In genomic region chr6:53154621-53155020, GRCm38 (mm10) we compare ENCODE assay signal across 18 mouse cellular contexts.
A peak's percentile ranks its signal among the peaks of the same experiment; 100 is the strongest.
DNase-seq lines count a peak whose midpoint lies in the region; ATAC-seq and TF ChIP-seq lines count a peak whose summit lies in the region.
"Had no signal": no experiment of that assay in that cellular context is flagged by ENCODE, and none has a peak within 500 bp of the region (broad histone marks: within the 10 kb centered on the region; RNA-seq: fewer than 3 reads in every experiment).

No protein-coding gene starts in this region.

- H3K4me1 ChIP-seq in liver, postnatal 0 days (ENCODE audit: insufficient read depth), result peaks cover 14% of the 10 kb centered on the region
- 0 out of 2 replicates have a peak, but pooled peaks cover 3% of the 10 kb centered on the region for H3K4me1 ChIP-seq in liver, embryonic 12.5 days
- peaks cover 11% of the 10 kb centered on the region for H3K4me1 ChIP-seq in lung, embryonic 15.5 days
- peaks cover 30% of the 10 kb centered on the region for H3K4me1 ChIP-seq in megakaryocyte, embryonic 14.5 days
- H3K4me1 ChIP-seq: forebrain, embryonic 12.5 days had no signal

- H3K27ac ChIP-seq in liver, postnatal 0 days (ENCODE audit: low read depth), result no peak overlapping the region
- H3K27ac ChIP-seq in liver, embryonic 12.5 days, result no peak overlapping the region
- H3K27ac ChIP-seq in lung, embryonic 15.5 days, result no peak overlapping the region
- H3K27ac ChIP-seq: embryonic facial prominence, embryonic 15.5 days; forebrain, embryonic 12.5 days; heart, embryonic 10.5 days; hindbrain, embryonic 10.5 days; liver, embryonic 14.5 days had no signal

- TF ChIP-seq EP300 in liver, postnatal 0 days (IDR thresholded peaks at IDR 0.05; ENCODE audit: low read depth), result 0 out of 2 replicates have a peak, but pooled peaks have one; percentile 15

- H3K9ac ChIP-seq in liver, postnatal 0 days (replicated peaks), result no peak overlapping the region
- H3K9ac ChIP-seq in liver, embryonic 12.5 days, result no peak overlapping the region
- no peak overlapping the region for H3K9ac ChIP-seq in lung, embryonic 15.5 days
- H3K9ac ChIP-seq: embryonic facial prominence, embryonic 15.5 days; forebrain, embryonic 12.5 days; liver, embryonic 14.5 days had no signal

- no peak overlapping the region for H3K4me2 ChIP-seq in liver, postnatal 0 days (ENCODE audit: low read depth, low read length)
- H3K4me2 ChIP-seq in liver, embryonic 12.5 days, result no peak overlapping the region
- H3K4me2 ChIP-seq in lung, embryonic 15.5 days, result no peak overlapping the region
- H3K4me2 ChIP-seq: embryonic facial prominence, embryonic 15.5 days; forebrain, embryonic 12.5 days had no signal

- H3K36me3 ChIP-seq in liver, postnatal 0 days (replicated peaks; ENCODE audit: insufficient read depth, low read length), result no peaks in the 10 kb centered on the region
- no peaks in the 10 kb centered on the region for H3K36me3 ChIP-seq in liver, embryonic 12.5 days
- no peaks in the 10 kb centered on the region for H3K36me3 ChIP-seq in lung, embryonic 15.5 days
- no peaks in the 10 kb centered on the region for H3K36me3 ChIP-seq in megakaryocyte, embryonic 14.5 days (replicated peaks; ENCODE audit: low read length)
- H3K36me3 ChIP-seq: embryonic facial prominence, embryonic 15.5 days; forebrain, embryonic 12.5 days; heart, embryonic 10.5 days; hindbrain, embryonic 10.5 days had no signal

- 28% methylated on average over 4 of the region's 4 CpGs for WGBS in liver, postnatal 0 days (ENCODE audit: insufficient replicate concordance)
- 40% methylated on average over 4 of the region's 4 CpGs for WGBS in liver, embryonic 12.5 days (ENCODE audit: insufficient replicate concordance)
- WGBS in lung, embryonic 15.5 days, result 23% methylated on average over 4 of the region's 4 CpGs

- no peaks in the 10 kb centered on the region for H3K27me3 ChIP-seq in liver, postnatal 0 days (ENCODE audit: insufficient read depth, low read length)
- no peaks in the 10 kb centered on the region; the same call in 1 of the 2 replicates for H3K27me3 ChIP-seq in liver, embryonic 12.5 days (replicated peaks)
- H3K27me3 ChIP-seq in lung, embryonic 15.5 days, result peaks cover 27% of the 10 kb centered on the region
- no peaks in the 10 kb centered on the region for H3K27me3 ChIP-seq in megakaryocyte, embryonic 14.5 days (replicated peaks)
- H3K27me3 ChIP-seq: embryonic facial prominence, embryonic 15.5 days; forebrain, embryonic 12.5 days had no signal

- H3K4me3 ChIP-seq in liver, postnatal 0 days (ENCODE audit: low read depth, low read length), result no peak overlapping the region
- H3K4me3 ChIP-seq in liver, embryonic 12.5 days, result no peak overlapping the region
- no peak overlapping the region for H3K4me3 ChIP-seq in lung, embryonic 15.5 days
- H3K4me3 ChIP-seq in megakaryocyte, embryonic 14.5 days (replicated peaks), result peak overlapping the region; percentile 15
- H3K4me3 ChIP-seq: embryonic facial prominence, embryonic 15.5 days; forebrain, embryonic 12.5 days; heart, embryonic 10.5 days; hindbrain, embryonic 10.5 days had no signal

- DNase-seq in liver, postnatal 0 days, result peak; percentile 47
- peak; percentile 18 for DNase-seq in kidney, adult 9 months
- no peak for DNase-seq in urinary bladder, postnatal 14 days (ENCODE audit: low spot score)
- DNase-seq in embryo, embryonic 10.5 days (ENCODE audit: low spot score), result no peak
- DNase-seq: gastrocnemius, postnatal 10 days; layer of hippocampus, adult 9-11 months; midbrain, embryonic 14.5 days; thymus, postnatal 36 days had no signal

- TF ChIP-seq CTCF in liver, postnatal 0 days (IDR thresholded peaks at IDR 0.05; ENCODE audit: low read depth), result no peak

- ATAC-seq in liver, postnatal 0 days, result peak; percentile 72
- no peak for ATAC-seq in liver, embryonic 12.5 days
- ATAC-seq in lung, embryonic 15.5 days (ENCODE audit: borderline replicate concordance, extremely low read depth, low FRiP score, low TSS enrichment), result peak; percentile 91
- no peak for ATAC-seq in activated CD4-positive, CD25-positive, alpha-beta regulatory T cell, adult 4 months
- ATAC-seq: CD4-positive, CD25-positive, alpha-beta regulatory T cell, adult 4 months had no signal

- H3K9me3 ChIP-seq in liver, postnatal 0 days (ENCODE audit: low read length), result no peaks in the 10 kb centered on the region
- no peaks in the 10 kb centered on the region for H3K9me3 ChIP-seq in liver, embryonic 12.5 days (replicated peaks)
- H3K9me3 ChIP-seq in lung, embryonic 15.5 days, result no peaks in the 10 kb centered on the region
- no peaks in the 10 kb centered on the region for H3K9me3 ChIP-seq in megakaryocyte, embryonic 14.5 days
- H3K9me3 ChIP-seq: embryonic facial prominence, embryonic 15.5 days; forebrain, embryonic 12.5 days; heart, embryonic 10.5 days; hindbrain, embryonic 10.5 days had no signal

Comparison
In these comparisons a context has a peak if more than half of its experiments do, and no peak if none do; other contexts are left out.
1. ATAC-seq: peak in liver, postnatal 0 days (single experiment) and lung, embryonic 15.5 days (single experiment); none in liver, embryonic 12.5 days (single experiment) and activated CD4-positive, CD25-positive, alpha-beta regulatory T cell, adult 4 months (single experiment).
2. DNase-seq: peak in liver, postnatal 0 days (single experiment) and kidney, adult 9 months (single experiment); none in urinary bladder, postnatal 14 days (single experiment) and embryo, embryonic 10.5 days (single experiment).